Mouse (Mus musculus) G1E (cell line): ENCODE results near the gene Dhrs4. TPM values are rescaled to one million over a fixed set of nuclear protein-coding genes. Genes with fewer than 3 reads are reported as not detected.

ENCODE experiments used
- ATAC-seq: 2 replicates; pipeline ENCODE4 v1.8.0; 2016; ENCODE audit warnings: mild to moderate bottlenecking; ENCODE audit not compliant: insufficient number of reproducible peaks, poor library complexity, low FRiP score, severe bottlenecking; ENCODE audit errors: extremely low read depth
- DNase-seq: peaks from one replicate; pipeline ENCODE4 v3.0.0; 2012; ENCODE audit warnings: low spot score
- H3K27me3 ChIP-seq: 2 replicates; pipeline ENCODE4 v1.6.1; 2012; ENCODE audit warnings: mild to moderate bottlenecking, low read length, inconsistent platforms; ENCODE audit not compliant: insufficient read depth
- H3K36me3 ChIP-seq: replicated peaks from 2 replicates; pipeline ENCODE3; 2012; ENCODE audit warnings: mild to moderate bottlenecking, inconsistent platforms
- H3K4me1 ChIP-seq: 2 replicates; pipeline ENCODE4 v1.6.1; 2012; ENCODE audit warnings: low read depth, low read length, inconsistent platforms, mixed read lengths; ENCODE audit not compliant: insufficient read depth
- H3K4me3 ChIP-seq: 2 replicates; pipeline ENCODE4 v1.5.1; 2012; ENCODE audit warnings: low read depth, mild to moderate bottlenecking, inconsistent platforms, low read length, moderate library complexity, mixed read lengths
- H3K9me3 ChIP-seq: replicated peaks from 2 replicates; pipeline ENCODE4 v1.6.1; 2012; ENCODE audit warnings: inconsistent platforms
- CTCF ChIP-seq: IDR thresholded peaks from 2 replicates; pipeline ENCODE4 v1.5.1; 2012; ENCODE audit warnings: low read depth, low read length, inconsistent platforms, mixed read lengths
- GATA1 ChIP-seq: IDR thresholded peaks from 2 replicates; pipeline ENCODE4 v1.6.1; 2012; ENCODE audit warnings: borderline replicate concordance, low read length, inconsistent platforms, mixed read lengths
- GATA2 ChIP-seq: IDR thresholded peaks from 2 replicates; pipeline ENCODE4 v1.6.1; 2012; ENCODE audit warnings: low read depth, low read length, inconsistent platforms, borderline replicate concordance
- POLR2AphosphoS5 ChIP-seq: IDR thresholded peaks from 2 replicates; pipeline ENCODE4 v1.6.1; 2012; ENCODE audit warnings: low read depth, low read length, inconsistent platforms; ENCODE audit not compliant: insufficient replicate concordance
- TAL1 ChIP-seq: conservative IDR thresholded peaks from 2 replicates; pipeline ENCODE4 v1.6.1; 2012; ENCODE audit warnings: low read depth, low read length, inconsistent platforms, mixed read lengths
- polyA plus RNA-seq: library from polyadenylated mRNA; stranded (reverse); fragments of >175 nt; gene quantifications from 2 replicates; pipeline ENCODE4 v1.2.3, GENCODE M21; 2012
- total RNA-seq, 2 experiments: library from RNA; stranded (forward) in 1 of 2; stranded (reverse) in 1 of 2; fragments of 200-1000 nt in 1 of 2; fragments of >200 nt in 1 of 2; fragmentation: Nextera tagmentation in 1 of 2; gene quantifications; 2 replicates each; pipeline ENCODE4 v1.2.3; 2014 to 2017

Dhrs4 gene
- total and polyA plus RNA-seq, 3 experiments, result 21.1 to 47.7 (median 37.4) TPM

DNA sequence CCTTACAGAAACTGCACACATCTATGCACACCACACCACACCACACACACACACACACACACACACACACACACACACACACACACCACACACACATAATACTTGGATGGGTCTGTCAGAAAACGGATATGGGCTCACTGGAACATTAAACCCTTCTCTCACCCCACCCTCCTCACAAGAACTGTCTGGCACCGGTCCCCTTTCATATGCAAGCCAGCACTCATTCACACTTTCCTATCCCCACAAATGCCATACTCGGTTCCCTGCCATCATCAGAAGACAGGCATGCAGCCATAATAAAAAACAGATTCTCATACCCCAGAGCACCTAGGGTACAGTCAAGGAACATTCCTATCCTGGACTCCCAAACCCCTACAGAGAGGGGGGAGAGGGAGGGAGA lies 13.5 kb downstream of the Dhrs4 start:
- DNase-seq (no peak), ATAC-seq (no peak)
- Histone ChIP-seq H3K4me3 (no peak overlapping the region), H3K9me3 (no peaks in the 10 kb centered on the region), H3K36me3 (peaks cover 26% of the 10 kb centered on the region), H3K4me1 (peaks cover 38% of the 10 kb centered on the region), H3K27me3 (peaks cover 15% of the 10 kb centered on the region; the same call in 1 of the 2 replicates)
- no peak for TF ChIP-seq GATA1
- no peak for TF ChIP-seq TAL1
- TF ChIP-seq POLR2AphosphoS5, result no peak
- no peak for TF ChIP-seq GATA2
- TF ChIP-seq CTCF, result no peak

DNA sequence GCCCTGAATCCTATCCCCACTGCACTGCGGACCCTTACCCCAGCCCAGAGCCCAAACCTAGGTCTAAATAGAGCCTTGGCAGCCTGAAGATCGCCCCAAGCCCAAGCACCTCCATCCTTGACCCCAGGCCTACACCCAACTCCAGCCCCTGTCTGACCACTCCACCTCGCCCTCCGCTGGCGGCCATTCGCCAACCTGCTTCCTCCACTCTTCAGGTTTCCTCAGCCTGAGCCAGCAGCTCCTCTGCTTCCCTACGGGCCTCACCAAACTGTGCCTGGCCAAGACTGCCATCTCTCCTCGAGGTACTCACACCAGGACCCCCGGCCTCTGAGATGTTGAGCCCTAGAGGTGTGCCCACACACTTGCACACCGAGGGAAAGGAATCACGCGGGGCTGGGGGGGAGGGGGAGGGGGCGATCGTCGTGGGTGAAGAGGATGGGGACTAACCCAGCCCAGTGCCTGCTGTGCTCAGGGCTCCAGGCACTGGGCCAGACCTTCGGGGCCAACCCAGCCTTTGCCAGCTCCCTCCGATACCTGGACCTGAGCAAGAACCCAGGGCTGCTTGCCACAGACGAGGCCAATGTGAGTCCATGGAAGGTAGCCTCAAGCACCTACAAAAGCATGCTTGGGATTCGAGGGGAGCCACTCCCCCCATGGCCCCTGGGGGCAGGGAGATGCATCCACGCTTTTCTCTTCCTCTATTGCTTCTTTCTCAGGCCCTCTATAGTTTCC lies 17.1 kb downstream of the Dhrs4 start:
- Histone ChIP-seq H3K36me3 (no peaks in the 10 kb centered on the region), H3K4me1 (peaks cover 40% of the 10 kb centered on the region), H3K27me3 (peaks cover 34% of the 10 kb centered on the region), H3K4me3 (no peak overlapping the region), H3K9me3 (no peaks in the 10 kb centered on the region)
- no peak for TF ChIP-seq GATA2
- TF ChIP-seq GATA1, result no peak
- no peak for TF ChIP-seq TAL1
- TF ChIP-seq POLR2AphosphoS5, result no peak
- TF ChIP-seq CTCF, result no peak
- DNase-seq, result no peak
- no peak for ATAC-seq

- peaks cover 43% of the 10 kb centered on the region for H3K27me3 ChIP-seq
- TF ChIP-seq GATA2 (no peak), POLR2AphosphoS5 (no peak), TAL1 (no peak), CTCF (no peak), GATA1 (no peak)
- H3K36me3 ChIP-seq, result no peaks in the 10 kb centered on the region
- DNase-seq, result no peak
- no peak for ATAC-seq
- no peak overlapping the region for H3K4me3 ChIP-seq
- peaks cover 27% of the 10 kb centered on the region for H3K4me1 ChIP-seq
- no peaks in the 10 kb centered on the region for H3K9me3 ChIP-seq
These were observed 18.3 kb downstream of the Dhrs4 start for GRCm38 (mm10) chr14:55496761-55497448.

- H3K4me3 ChIP-seq, result no peak overlapping the region
- DNase-seq, result peak; percentile 90
- peak; percentile 8; the same call in 1 of the 2 replicates for ATAC-seq
- H3K4me1 ChIP-seq, result peaks cover 22% of the 10 kb centered on the region
- no peaks in the 10 kb centered on the region for H3K36me3 ChIP-seq
- peaks cover 47% of the 10 kb centered on the region for H3K27me3 ChIP-seq
- TF ChIP-seq CTCF (peak; percentile 95), POLR2AphosphoS5 (no peak)
- H3K9me3 ChIP-seq, result no peaks in the 10 kb centered on the region
These were observed 18.9 kb downstream of the Dhrs4 start for GRCm38 (mm10) chr14:55497449-55497821.

DNA sequence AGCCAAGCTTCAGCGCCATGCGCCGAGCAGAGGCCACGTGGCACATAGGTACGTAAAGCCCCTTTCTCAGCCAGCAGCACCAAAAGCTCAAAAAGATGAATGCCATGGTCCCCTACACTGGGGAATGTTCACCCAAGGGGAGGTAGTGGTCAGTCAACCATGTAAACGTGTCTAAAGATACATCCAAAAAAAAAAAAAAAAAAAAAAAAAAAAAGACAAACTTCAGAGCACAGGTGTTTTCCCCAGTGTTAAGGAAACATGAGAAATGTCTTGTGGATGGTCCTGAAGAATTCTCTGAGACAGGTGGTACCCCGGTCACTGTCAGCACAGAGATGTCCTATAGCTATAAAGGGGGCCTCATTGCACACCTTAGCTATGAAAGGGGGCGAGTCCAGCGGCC lies 27.1 kb downstream of the Dhrs4 start:
- DNase-seq (no peak), ATAC-seq (no peak)
- Histone ChIP-seq H3K27me3 (peaks cover 62% of the 10 kb centered on the region), H3K36me3 (no peaks in the 10 kb centered on the region), H3K4me3 (no peak overlapping the region), H3K9me3 (no peaks in the 10 kb centered on the region), H3K4me1 (0 out of 2 replicates have a peak, but pooled peaks cover 2% of the 10 kb centered on the region)
- TF ChIP-seq GATA2 (no peak), CTCF (no peak), GATA1 (no peak), POLR2AphosphoS5 (no peak), TAL1 (no peak)

GRCm38 (mm10) chr14:55507801-55508200 lies 29.2 kb downstream of the Dhrs4 start:
- ATAC-seq (no peak), DNase-seq (no peak)
- Histone ChIP-seq H3K36me3 (no peaks in the 10 kb centered on the region), H3K4me3 (no peak overlapping the region), H3K9me3 (no peaks in the 10 kb centered on the region), H3K4me1 (0 out of 2 replicates have a peak, but pooled peaks cover 2% of the 10 kb centered on the region), H3K27me3 (peaks cover 68% of the 10 kb centered on the region)
- TF ChIP-seq CTCF, result no peak
- no peak for TF ChIP-seq TAL1
- TF ChIP-seq GATA1, result no peak
- TF ChIP-seq GATA2, result no peak
- TF ChIP-seq POLR2AphosphoS5, result no peak
